Mouse (Mus musculus) layer of hippocampus, adult 9-11 months (tissue): Measurements from ENCODE around the gene Ptdss2.

Experiments
- DNase-seq: peaks from one replicate; pipeline ENCODE4 v3.0.0; 2022

The Ptdss2 gene

DNA sequence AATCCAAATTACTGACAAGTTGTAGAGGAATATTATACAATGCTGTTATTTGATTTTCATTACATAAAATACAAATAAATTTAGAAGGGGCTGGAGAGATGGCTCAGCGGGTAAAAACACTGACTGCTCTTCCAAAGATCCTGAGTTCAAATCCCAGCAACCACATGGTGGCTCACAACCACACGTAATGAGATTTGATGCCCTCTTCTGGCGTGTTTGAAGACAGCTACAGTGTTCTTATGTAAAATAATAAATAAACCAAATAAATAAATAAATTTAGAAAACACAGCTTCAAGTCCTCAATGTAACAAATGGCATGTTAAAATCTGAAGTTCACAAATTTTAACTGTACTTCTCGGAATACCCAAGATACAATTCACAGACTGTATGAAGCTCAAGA, 52.9 kb downstream of the Ptdss2 start:
- DNase-seq = no peak

DNA sequence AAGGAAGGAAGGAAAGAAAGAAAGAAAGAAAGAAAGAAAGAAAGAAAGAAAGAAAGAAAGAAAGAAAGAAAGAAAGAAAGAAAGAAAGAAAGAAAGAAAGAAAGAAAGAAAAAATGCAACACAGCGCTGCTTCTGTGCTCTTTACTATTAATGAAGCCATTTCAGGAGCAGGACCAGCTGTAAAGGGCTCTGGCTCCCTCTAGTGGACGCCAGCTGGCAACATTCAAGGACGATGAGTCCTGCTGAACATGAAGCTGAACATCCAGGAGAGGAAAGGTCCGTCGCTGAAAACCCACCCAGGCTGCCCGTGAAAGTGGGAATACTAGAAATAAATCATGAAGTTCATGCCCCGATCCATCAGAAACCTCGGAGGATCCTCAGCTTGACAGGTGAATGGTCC, 54.0 kb downstream of the Ptdss2 start:
- DNase-seq = peak; percentile 84

DNA sequence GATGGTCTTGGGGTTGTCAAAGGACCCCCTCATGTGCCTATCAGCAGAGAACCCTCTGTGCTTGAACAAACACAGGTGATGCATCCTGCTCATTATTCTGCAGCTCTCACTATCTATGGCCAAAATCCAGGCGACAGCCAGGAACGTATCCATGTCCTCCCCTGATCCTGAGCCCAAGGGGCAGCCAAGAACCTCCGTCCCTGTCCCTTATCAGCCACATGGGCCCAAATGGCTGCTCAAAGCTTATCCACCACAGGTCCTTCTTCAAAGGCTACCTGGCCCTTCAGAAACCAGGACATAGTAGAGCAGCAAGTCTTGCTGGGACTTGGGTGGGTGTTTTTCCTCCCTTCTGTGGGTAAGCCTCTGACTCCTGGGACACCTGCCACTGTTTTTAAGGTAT, 66.0 kb downstream of the Ptdss2 start:
- DNase-seq = no peak

DNA sequence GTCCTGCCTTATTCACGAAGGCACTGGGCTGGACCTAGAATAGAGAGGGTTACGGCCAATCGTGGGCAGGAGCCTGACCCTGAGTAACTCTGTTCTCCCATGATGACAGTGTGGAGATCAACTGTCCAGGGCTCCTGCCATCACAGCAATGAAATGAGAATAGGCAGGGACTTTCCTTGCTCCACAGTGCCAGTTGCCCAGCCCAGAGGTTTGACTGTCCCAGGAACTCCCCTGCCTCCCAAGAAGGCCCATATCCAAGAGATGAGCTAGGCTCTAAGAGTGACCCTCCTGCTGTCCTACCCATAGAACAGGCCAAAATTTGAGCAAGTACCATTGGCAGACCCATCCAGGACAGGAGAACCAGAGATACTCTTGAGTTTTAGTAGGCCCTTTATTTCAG, 66.6 kb downstream of the Ptdss2 start:
- no peak for DNase-seq

DNA sequence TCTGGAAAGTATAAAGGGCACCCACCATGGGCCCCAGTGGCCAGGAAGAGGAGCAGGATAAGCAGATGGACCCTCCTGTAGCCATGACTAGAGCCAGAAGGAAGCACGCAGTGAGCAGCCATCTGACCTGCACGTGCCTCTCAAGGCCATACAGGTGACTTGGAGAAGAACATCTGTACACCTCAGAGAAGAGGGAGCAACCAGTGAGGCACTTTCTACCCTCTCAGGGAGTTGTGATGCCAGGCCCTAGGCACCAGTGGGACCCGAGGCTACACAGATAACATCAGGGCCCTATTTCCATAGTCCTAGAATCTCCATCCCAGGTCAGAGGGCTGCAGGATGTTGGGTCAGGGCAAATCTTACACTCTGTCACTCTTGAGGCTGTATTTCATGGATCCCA, 68.0 kb downstream of the Ptdss2 start:
- DNase-seq = no peak

DNA sequence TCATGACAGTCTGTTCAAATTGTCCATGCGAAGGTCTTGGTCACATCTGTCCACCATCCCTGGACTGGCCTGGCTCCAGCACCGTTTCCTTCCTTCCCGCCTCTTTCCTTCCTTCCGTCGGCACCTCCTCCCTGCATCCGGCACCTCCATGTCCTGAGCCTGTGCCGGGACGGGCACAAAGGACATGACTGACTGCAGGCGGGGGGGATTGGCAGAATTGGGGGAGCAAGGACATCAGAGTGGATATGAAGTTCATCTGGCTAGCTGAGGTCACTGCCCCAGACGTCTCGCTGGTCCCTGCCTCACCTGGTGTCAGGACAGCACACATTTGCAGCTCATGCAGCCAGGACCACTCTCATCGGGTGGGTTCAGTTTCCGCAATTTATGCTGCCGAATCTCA, 68.9 kb downstream of the Ptdss2 start:
- DNase-seq = no peak

DNA sequence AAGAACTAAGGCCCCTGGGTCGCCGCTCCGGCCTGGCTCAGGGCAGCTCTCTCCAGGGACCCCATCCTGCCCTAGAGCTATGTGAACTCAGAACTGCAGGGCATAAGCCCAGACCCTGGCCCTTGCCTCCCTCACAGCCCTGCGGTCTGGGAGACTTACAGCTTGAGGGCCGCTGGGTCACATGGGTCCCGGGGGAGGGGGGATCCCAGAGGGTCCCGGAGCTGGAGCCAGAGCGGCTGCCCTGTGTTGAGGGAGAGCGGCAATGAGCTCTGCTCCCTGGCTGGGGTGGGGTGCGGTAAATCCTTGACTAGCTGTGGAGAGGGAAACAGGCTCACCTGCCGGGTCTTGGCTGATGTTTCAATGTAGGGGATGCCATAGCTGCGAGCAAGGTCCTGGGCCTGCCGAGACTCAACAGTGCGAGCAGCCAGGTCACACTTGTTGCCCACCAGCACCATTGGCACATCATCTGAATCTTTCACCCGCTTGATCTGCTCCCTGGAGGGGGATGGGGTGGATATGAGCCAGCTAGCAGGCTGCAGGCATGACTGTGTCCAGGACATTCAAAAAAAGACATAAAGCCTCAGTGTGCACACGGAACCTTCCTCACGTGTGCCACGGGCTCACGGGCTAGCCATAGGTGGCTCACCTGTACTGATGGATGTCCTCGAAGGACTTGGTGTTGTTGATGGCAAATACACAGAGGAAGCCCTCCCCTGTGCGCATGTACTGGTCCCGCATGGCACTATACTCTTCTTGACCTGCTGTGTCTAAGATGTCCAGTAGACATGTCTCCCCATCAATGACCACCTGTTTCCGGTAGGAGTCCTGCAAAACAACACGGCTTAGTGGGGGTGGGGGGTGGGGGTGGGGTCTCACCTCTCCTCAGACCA, 69.9 kb downstream of the Ptdss2 start:
- no peak for DNase-seq

DNA sequence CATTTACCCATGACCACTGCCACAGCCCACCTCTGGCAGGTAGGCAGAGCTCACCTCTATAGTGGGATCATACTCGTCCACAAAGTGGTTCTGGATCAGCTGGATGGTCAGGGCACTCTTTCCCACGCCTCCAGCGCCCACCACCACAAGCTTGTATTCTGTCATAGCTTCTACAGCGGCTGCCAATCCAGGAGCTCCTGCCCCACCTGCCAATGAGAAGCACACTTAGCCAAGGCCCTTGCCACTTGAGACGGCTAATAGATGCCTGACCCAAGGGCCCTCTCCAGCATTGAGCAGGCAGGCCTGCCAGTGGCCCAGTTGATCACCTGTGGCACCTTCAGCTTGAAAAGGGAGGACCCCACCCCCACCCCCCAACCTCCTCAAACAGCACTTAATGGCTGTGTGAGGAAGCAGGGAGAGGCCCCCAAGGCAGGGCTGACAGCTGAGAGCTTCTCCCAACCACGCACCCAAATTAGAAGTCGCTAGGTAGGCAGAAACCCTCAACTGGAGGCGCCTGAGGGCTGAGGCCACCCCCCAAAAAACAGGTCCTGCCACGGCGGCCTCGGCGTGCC, 70.7 kb downstream of the Ptdss2 start:
- peak; percentile 36 for DNase-seq

DNA sequence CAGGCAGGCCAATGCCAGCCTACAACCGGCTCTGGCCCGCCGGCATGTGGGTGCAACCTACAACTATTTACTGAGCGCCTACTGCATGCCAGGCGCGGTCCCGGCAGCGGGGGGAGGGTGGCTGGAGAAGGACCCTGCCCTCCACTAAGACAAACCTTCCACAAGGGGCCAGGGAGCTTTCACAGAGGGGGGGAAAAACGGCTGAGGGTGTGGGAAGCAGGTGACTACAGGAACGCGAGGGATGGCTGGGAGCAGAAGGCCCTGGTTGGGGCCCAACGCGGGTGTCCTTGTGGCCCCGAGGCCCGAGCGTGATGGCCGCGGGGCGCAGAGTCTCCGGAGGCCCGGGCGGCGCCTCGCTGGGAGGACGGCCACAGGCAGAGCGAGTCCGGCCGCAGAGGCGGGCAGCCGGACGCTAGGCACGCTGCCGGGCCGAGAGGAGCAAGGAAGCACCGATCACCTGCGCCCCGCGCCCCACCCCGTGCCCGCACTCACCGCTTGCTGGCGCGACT, 71.2 kb downstream of the Ptdss2 start:
- no peak for DNase-seq

DNA sequence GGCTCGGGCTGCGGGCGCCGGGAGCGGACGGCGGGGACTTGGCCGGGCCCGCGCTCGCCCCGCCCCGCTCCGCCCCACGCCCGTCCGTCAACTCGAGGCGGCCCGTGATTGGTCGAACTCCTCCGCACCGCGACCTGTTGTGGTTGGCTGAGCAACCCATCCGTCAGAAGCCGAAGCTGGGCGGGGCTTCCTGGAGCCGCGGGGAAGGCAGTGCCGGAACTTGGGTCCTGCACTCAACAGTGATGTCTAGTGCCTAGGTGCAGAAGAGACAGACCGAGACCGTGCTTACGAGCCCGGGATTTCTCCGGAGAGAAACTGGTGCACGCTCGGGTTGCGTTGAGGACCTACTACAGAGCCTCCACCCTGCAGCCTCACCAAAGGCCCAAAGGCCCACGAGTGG, 71.8 kb downstream of the Ptdss2 start, which contains the start of the genes Hras and Lrrc56:
Gene Hras, minus strand, starts transcription at position 58 of the 400 bp plus-strand sequence.
Gene Lrrc56, plus strand, starts transcription at position 210 of the 400 bp plus-strand sequence.
- DNase-seq = peak; percentile 97

DNA sequence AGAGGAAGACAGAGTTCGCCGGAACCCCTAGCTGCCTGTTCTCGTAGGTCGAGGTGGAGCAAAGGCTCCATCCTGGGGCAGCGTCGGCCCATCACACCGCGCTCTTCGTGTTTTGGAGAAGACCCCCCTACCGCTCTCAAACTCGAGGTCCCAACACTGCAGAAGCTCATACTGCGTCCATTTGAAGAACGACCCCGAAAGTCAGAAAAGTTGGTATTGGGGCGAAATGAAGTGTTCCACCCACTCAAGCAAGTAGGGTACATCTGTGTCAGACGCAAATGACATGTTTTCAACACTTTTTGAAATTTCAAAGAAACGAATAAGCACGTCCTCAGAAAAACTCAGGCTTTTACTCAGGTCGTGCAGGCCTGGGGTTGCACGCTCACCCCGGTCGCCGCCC, 72.2 kb downstream of the Ptdss2 start:
- no peak for DNase-seq

DNA sequence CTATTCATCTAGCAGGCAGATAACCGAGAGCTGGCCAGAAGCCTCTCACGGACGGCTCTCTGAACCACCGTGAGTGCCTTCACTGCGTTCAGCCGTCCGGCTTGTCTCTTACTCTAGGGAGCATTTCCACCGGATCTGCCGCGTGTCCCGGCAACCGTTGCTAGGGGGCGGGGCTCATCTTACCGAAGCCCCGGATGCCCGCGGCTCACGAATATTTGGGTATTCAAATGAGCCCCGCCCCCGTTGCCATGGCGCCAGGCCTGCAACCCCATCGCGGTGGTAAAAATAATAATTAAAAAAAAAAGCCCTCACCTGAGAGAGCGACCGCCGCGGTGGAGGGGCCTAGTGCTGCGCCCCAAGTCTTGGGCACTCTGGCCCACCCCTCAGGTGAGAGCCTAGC, 72.6 kb downstream of the Ptdss2 start:
- DNase-seq = peak; percentile 89

DNA sequence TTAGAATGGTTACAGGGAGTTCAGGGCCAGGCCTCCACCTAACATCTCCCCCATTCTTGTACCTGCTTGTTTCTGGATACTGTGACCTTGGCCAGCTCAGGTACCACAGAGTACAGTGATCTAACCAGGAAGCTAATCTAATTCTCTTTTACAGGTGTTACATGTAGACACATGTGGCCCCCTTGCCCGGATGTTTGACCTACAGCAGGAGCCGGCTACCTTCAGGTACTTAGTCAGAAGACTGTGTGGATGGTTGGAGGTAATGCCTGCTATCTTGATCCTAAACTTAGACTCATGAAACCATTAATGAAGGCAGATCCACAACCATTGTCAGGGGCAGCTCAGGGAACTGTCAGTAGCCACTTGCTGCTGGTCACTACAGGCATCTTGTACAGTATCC, 73.6 kb downstream of the Ptdss2 start:
- DNase-seq = no peak

DNA sequence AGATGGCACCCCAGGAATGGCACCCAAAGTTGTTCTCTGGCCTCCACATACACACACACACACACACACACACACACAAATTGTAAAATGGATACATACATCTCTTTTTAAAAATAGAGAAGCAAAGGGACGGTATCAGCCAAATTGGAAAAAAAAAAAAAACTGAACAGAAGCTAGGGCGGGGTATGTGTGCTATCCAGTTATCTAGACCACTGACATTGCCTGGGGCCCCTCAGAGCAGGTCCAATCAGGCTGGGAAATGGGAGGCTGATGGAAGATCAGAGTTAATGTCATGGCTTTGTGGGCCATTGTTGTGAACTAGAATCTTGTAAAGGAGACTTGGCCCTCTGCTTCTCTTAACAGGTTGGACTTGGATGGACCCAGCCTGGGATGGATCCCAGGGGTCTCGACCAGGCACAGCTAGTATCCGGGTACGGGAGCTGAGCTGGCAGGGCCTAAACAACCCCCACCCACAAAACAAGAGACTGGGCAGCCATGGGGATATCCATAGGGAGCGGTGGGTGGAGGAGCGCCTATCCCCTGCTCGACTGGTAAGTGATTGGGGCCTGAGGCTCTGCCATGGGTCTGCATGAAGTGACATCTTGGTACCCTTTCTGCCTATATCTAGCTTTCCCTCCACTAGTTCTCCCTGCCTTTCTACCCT, 74.6 kb downstream of the Ptdss2 start:
- no peak for DNase-seq

DNA sequence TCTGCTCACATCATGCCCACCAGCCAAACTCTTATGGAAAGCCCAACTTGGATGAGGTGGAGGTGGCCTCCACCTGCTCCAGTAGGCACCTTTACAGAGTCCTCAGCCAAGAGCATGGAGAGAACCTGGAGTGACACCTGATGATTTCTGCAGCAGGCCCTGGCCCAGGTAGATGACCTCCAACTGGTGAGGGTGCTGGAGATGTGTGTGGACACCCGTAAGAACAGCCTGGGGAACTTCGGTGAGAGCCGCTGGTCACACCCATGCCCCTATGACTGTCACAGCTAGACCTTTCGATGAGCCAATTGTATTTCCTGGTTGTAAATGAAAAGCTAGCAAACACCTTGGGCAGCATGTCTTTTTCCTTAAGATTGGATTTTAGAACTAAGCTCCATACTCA, 75.9 kb downstream of the Ptdss2 start:
- DNase-seq = no peak

DNA sequence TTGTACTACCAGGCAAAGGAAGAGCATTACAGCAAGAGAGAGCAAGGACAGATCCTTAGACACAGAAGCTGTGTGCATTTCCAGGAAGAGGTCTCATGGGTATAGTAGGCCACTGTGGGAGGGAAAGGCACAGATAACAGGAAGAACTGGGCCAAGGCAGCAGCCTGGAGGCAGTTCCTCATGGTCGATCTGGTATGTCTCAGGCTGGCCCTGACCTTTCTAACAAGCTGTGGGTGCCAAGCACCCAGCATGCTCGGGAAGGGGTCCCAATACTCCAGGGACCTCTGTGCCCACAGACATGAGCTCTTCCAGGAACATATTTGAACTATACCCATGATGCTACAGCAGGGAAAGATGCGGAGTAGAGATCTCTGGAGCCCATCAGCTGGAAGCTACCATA, 82.4 kb downstream of the Ptdss2 start:
- DNase-seq = no peak

DNA sequence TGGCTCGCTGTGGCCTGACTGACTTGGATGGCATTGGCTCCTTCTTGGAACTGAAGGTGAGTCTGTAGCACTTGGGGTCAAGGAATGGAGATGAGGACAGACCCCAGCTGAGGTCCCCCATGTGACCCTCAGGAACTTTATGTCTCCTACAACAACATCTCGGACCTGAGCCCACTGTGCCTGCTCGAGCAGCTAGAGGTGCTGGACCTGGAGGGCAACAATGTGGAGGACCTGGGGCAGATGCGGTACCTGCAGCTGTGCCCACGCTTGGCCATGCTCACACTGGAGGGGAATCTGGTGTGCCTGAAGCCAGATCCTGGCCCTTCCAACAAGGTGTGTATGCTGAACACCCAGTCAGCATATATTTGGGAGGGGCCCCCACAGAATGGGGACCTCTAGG, 83.3 kb downstream of the Ptdss2 start:
- no peak for DNase-seq

DNA sequence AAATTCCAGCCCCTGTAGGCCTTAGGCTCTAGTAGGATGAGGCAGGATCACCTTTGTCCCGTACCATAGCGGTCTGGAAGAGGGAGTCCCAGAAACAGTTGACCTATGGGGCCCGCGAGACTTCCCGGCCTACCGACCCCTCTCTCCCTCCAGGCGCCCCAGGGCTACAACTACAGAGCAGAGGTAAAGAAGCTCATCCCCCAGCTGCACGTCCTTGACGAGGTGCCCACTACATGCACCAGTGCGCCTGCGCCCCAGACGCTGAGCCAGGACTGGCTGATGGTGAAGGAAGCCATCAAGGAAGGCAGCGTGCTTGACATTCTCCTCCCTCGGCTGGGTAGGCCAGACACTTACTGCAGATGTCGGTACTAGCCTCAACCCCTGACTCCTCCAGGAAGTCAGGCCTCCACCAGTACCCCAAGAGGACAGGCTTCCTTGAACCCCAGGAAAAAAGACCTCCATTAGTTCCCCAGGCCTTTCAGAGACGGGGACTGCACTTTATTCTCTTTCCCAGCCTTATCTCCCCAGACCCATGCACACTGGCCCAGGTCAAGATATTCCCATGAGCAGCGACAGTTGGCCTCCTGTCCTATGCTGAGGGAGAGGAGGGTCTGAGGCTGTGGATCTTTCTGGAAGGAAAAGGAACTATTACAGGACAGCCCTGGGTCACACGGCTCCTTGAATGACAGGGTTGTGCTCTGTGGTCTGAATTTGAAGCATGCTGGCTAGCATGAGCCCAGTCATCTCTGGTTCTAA, 84.2 kb downstream of the Ptdss2 start:
- DNase-seq = no peak
